Mouse (Mus musculus) embryonic facial prominence, embryonic 13.5 days (tissue): ENCODE data around the gene Slc9a9. TPM values are rescaled to one million over a fixed set of nuclear protein-coding genes. Genes with fewer than 3 reads are reported as not detected.

Source experiments
- ATAC-seq: fragments of 200-750 bp; cut with Nextera tagmentation; 2 replicates; pipeline ENCODE4 v1.8.0; 2017; ENCODE audit warnings: low read depth; ENCODE audit not compliant: insufficient number of reproducible peaks, insufficient read depth, low FRiP score, low TSS enrichment
- H3K27ac ChIP-seq: fragments of 300-500 bp; sonication (generic); 2 replicates; pipeline ENCODE4 v1.5.1; 2015; ENCODE audit warnings: moderate library complexity, mild to moderate bottlenecking, inconsistent platforms
- H3K27me3 ChIP-seq: fragments of 300-500 bp; sonication (generic); 2 replicates; pipeline ENCODE4 v1.6.1; 2015; ENCODE audit warnings: mild to moderate bottlenecking, inconsistent platforms
- H3K36me3 ChIP-seq: fragments of 300-500 bp; sonication (generic); 2 replicates; pipeline ENCODE4 v1.6.1; 2015; ENCODE audit warnings: mild to moderate bottlenecking, inconsistent platforms
- H3K4me1 ChIP-seq: fragments of 300-500 bp; sonication (generic); 2 replicates; pipeline ENCODE4 v1.6.1; 2015; ENCODE audit warnings: inconsistent platforms
- H3K4me2 ChIP-seq: fragments of 300-500 bp; sonication (generic); 2 replicates; pipeline ENCODE4 v1.6.1; 2015; ENCODE audit warnings: moderate library complexity, mild to moderate bottlenecking, inconsistent platforms
- H3K4me3 ChIP-seq: fragments of 300-500 bp; sonication (generic); 2 replicates; pipeline ENCODE4 v1.5.1; 2015; ENCODE audit warnings: mild to moderate bottlenecking, inconsistent platforms
- H3K9ac ChIP-seq: fragments of 300-500 bp; sonication (generic); 2 replicates; pipeline ENCODE4 v1.6.1; 2015; ENCODE audit warnings: mild to moderate bottlenecking, inconsistent platforms
- H3K9me3 ChIP-seq: fragments of 300-500 bp; sonication (generic); 2 replicates; pipeline ENCODE4 v1.6.1; 2016; ENCODE audit warnings: inconsistent platforms
- whole genome bisulfite sequencing: fragments of 180-500 bp; shearing (Covaris S2); methylation state at CpG from one replicate; pipeline ENCODE4 v1.1.7; 2015; ENCODE audit warnings: mixed read lengths; 5-methylcytosine and 5-hydroxymethylcytosine counted together
- polyA plus RNA-seq: library from polyadenylated mRNA; unstranded; fragments of >200 nt; fragmentation: Nextera tagmentation; extraction: Ambion mirVana; gene quantifications from 2 replicates; pipeline ENCODE4 v1.2.1, GENCODE M21; 2015

Gene Slc9a9
- polyA plus RNA-seq, 1 experiment from 2014 or later, result 5.2 TPM

- Histone ChIP-seq H3K27me3 (no peaks in the 10 kb centered on the region), H3K4me1 (no peaks in the 10 kb centered on the region), H3K36me3 (no peaks in the 10 kb centered on the region), H3K4me2 (no peak overlapping the region), H3K27ac (no peak overlapping the region), H3K9me3 (no peaks in the 10 kb centered on the region), H3K9ac (no peak overlapping the region), H3K4me3 (no peak overlapping the region)
- ATAC-seq, result no peak
- 66% methylated on average over 2 of the region's 3 CpGs for WGBS
These were observed 397.3 kb downstream of the Slc9a9 start for GRCm38 (mm10) chr9:95067037-95067436.

GRCm38 (mm10) chr9:95068466-95068865 is 398.8 kb downstream of the Slc9a9 start:
- no peaks in the 10 kb centered on the region for H3K27me3 ChIP-seq
- H3K4me1 ChIP-seq, result peaks cover 11% of the 10 kb centered on the region; the same call in 1 of the 2 replicates
- H3K4me2 ChIP-seq, result no peak overlapping the region
- H3K36me3 ChIP-seq, result no peaks in the 10 kb centered on the region
- no peak for ATAC-seq
- H3K9me3 ChIP-seq, result no peaks in the 10 kb centered on the region
- no peak overlapping the region for H3K9ac ChIP-seq
- WGBS, result 93% methylated on average over 2 of the region's 2 CpGs
- H3K4me3 ChIP-seq, result no peak overlapping the region
- no peak overlapping the region for H3K27ac ChIP-seq

- Histone ChIP-seq H3K4me2 (no peak overlapping the region), H3K27ac (no peak overlapping the region), H3K9ac (no peak overlapping the region), H3K36me3 (no peaks in the 10 kb centered on the region), H3K4me1 (peaks cover 26% of the 10 kb centered on the region), H3K9me3 (no peaks in the 10 kb centered on the region), H3K27me3 (no peaks in the 10 kb centered on the region), H3K4me3 (no peak overlapping the region)
- no peak for ATAC-seq
- WGBS, result 81% methylated on average over 13 of the region's 13 CpGs
These were observed 401.3 kb downstream of the Slc9a9 start for GRCm38 (mm10) chr9:95070832-95071519.

- 61% methylated on average over 14 of the region's 14 CpGs for WGBS
- ATAC-seq, result no peak
These were observed 402.8 kb downstream of the Slc9a9 start for GRCm38 (mm10) chr9:95072450-95072955.

GRCm38 (mm10) chr9:95073691-95074090 is 404.0 kb downstream of the Slc9a9 start:
- ATAC-seq, result no peak
- Histone ChIP-seq H3K9me3 (no peaks in the 10 kb centered on the region), H3K4me3 (no peak overlapping the region), H3K9ac (no peak overlapping the region), H3K27ac (peak overlapping the region; percentile 39; the same call in 1 of the 2 replicates), H3K36me3 (no peaks in the 10 kb centered on the region), H3K27me3 (no peaks in the 10 kb centered on the region), H3K4me2 (no peak overlapping the region), H3K4me1 (peaks cover 30% of the 10 kb centered on the region)
- 17% methylated on average over 8 of the region's 8 CpGs for WGBS

More at GRCm38 (mm10) chr9:95072450-95072955, 402.8 kb downstream of the Slc9a9 start:
- H3K27ac ChIP-seq, result no peak overlapping the region
- no peak overlapping the region for H3K9ac ChIP-seq
- peaks cover 30% of the 10 kb centered on the region for H3K4me1 ChIP-seq
- no peaks in the 10 kb centered on the region for H3K36me3 ChIP-seq
- H3K27me3 ChIP-seq, result no peaks in the 10 kb centered on the region
- H3K4me2 ChIP-seq, result no peak overlapping the region
- H3K4me3 ChIP-seq, result no peak overlapping the region
- H3K9me3 ChIP-seq, result no peaks in the 10 kb centered on the region

- Histone ChIP-seq H3K9me3 (no peaks in the 10 kb centered on the region), H3K36me3 (no peaks in the 10 kb centered on the region), H3K4me3 (no peak overlapping the region), H3K4me2 (no peak overlapping the region), H3K4me1 (peaks cover 30% of the 10 kb centered on the region), H3K27me3 (no peaks in the 10 kb centered on the region; the same call in 1 of the 2 replicates), H3K9ac (no peak overlapping the region), H3K27ac (no peak overlapping the region)
- no peak for ATAC-seq
- WGBS, result 31% methylated on average over 12 of the region's 12 CpGs
These were observed 406.1 kb downstream of the Slc9a9 start for GRCm38 (mm10) chr9:95075856-95076255.

- Histone ChIP-seq H3K4me2 (no peak overlapping the region), H3K27ac (no peak overlapping the region), H3K9me3 (no peaks in the 10 kb centered on the region), H3K4me3 (no peak overlapping the region), H3K9ac (no peak overlapping the region), H3K27me3 (no peaks in the 10 kb centered on the region; the same call in 1 of the 2 replicates), H3K36me3 (no peaks in the 10 kb centered on the region), H3K4me1 (peaks cover 25% of the 10 kb centered on the region)
- ATAC-seq, result no peak
- WGBS, result 89% methylated on average over 5 of the region's 5 CpGs
These were observed 408.2 kb downstream of the Slc9a9 start for GRCm38 (mm10) chr9:95077938-95078337.

GRCm38 (mm10) chr9:95078626-95079025 is 408.9 kb downstream of the Slc9a9 start:
- no peaks in the 10 kb centered on the region for H3K36me3 ChIP-seq
- 56% methylated on average over 3 of the region's 3 CpGs for WGBS
- H3K27me3 ChIP-seq, result peaks cover 4% of the 10 kb centered on the region
- no peaks in the 10 kb centered on the region for H3K9me3 ChIP-seq
- H3K9ac ChIP-seq, result no peak overlapping the region
- H3K4me1 ChIP-seq, result peaks cover 18% of the 10 kb centered on the region
- ATAC-seq, result no peak
- H3K27ac ChIP-seq, result no peak overlapping the region
- no peak overlapping the region for H3K4me2 ChIP-seq
- no peak overlapping the region for H3K4me3 ChIP-seq

- Histone ChIP-seq H3K4me1 (peaks cover 13% of the 10 kb centered on the region), H3K9me3 (no peaks in the 10 kb centered on the region), H3K4me2 (no peak overlapping the region), H3K27me3 (peaks cover 4% of the 10 kb centered on the region), H3K9ac (no peak overlapping the region), H3K36me3 (no peaks in the 10 kb centered on the region), H3K4me3 (no peak overlapping the region), H3K27ac (no peak overlapping the region)
- no peak for ATAC-seq
These were observed 410.2 kb downstream of the Slc9a9 start for GRCm38 (mm10) chr9:95079951-95080350.

- no peak for ATAC-seq
- no peak overlapping the region for H3K4me2 ChIP-seq
- WGBS, result 51% methylated on average over 8 of the region's 8 CpGs
- H3K4me1 ChIP-seq, result peaks cover 6% of the 10 kb centered on the region; the same call in 1 of the 2 replicates
- H3K4me3 ChIP-seq, result no peak overlapping the region
- no peak overlapping the region for H3K9ac ChIP-seq
- no peaks in the 10 kb centered on the region for H3K9me3 ChIP-seq
- no peaks in the 10 kb centered on the region for H3K36me3 ChIP-seq
- no peak overlapping the region for H3K27ac ChIP-seq
- peaks cover 4% of the 10 kb centered on the region for H3K27me3 ChIP-seq
These were observed 416.6 kb downstream of the Slc9a9 start for GRCm38 (mm10) chr9:95086109-95086821.

GRCm38 (mm10) chr9:95088221-95088620 is 418.5 kb downstream of the Slc9a9 start:
- Histone ChIP-seq H3K9me3 (no peaks in the 10 kb centered on the region), H3K4me1 (peaks cover 6% of the 10 kb centered on the region; the same call in 1 of the 2 replicates), H3K27ac (no peak overlapping the region), H3K36me3 (no peaks in the 10 kb centered on the region), H3K9ac (no peak overlapping the region), H3K4me2 (no peak overlapping the region), H3K4me3 (no peak overlapping the region), H3K27me3 (peaks cover 4% of the 10 kb centered on the region)
- WGBS, result 90% methylated on average over 4 of the region's 4 CpGs
- no peak for ATAC-seq

- ATAC-seq, result no peak
- Histone ChIP-seq H3K27me3 (no peaks in the 10 kb centered on the region), H3K9me3 (no peaks in the 10 kb centered on the region), H3K36me3 (no peaks in the 10 kb centered on the region), H3K9ac (no peak overlapping the region), H3K4me2 (no peak overlapping the region), H3K4me1 (peaks cover 6% of the 10 kb centered on the region; the same call in 1 of the 2 replicates), H3K4me3 (no peak overlapping the region), H3K27ac (no peak overlapping the region)
- WGBS, result 44% methylated on average over 6 of the region's 6 CpGs
These were observed 419.3 kb downstream of the Slc9a9 start for GRCm38 (mm10) chr9:95089050-95089449.
